Mouse (Mus musculus): ENCODE measurements around the gene Far1.

Gene Far1

DNA sequence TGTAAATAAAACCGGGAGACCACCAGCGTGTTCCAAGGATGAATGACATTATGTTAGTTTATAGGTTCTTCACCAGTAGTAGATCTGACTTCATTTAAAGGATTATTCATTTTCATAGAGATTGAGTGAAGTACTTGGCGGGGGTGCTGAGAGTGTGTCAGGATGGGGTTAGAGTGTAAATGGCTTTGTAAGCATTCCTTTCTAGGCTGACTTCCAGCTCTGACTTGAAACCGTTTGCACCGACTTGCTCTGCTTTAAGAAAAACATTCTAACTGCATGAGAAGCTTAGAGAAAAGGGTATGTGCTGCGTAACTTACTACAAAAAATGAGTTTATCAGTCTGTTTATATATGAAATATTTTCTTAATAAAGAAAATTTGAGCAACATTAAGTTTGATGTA lies 57.5 kb downstream of the Far1 start:
- no peak for DNase-seq (ENCODE audit: low read depth, low spot score)

DNA sequence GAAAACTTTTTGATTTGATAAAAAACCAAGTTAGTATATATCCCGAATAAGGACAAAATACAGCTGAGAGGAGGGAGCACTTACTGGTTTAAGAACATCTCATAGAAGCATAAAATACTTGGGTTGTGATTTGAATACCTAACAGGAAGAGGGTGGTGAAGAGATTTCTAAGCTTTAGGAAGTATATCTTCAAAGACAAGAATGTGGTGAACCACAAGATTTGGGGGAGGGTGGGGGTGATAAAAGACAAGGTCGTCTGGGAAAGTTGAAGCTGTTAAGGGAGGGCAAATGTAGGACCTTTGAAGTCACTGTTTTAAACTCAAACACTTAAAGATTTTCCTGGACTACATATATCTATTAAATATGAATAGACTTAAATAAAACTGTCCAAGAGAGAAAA lies 59.1 kb downstream of the Far1 start:
- no peak for DNase-seq (ENCODE audit: low read depth, low spot score)

DNA sequence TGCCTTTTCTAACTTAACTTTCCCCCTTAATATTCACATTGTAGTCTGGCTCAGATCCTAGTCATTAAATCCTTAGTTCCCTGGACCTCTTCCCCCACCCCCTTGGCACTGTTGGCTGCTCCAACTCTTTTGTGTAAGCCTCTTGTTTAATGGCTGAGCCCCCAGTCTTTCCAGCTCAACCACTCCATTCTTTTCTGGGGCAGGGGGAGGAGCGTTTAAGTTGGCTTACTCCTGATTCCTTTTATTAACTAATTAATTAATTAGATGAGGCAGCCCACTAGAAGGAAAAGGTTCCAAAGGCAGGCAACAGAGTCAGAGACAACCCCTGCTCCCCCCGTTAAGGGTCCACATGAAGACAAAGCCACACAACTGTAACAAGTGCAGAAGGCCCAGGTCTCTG lies 68.5 kb downstream of the Far1 start:
- no peak for DNase-seq (ENCODE audit: low read depth, low spot score)

DNA sequence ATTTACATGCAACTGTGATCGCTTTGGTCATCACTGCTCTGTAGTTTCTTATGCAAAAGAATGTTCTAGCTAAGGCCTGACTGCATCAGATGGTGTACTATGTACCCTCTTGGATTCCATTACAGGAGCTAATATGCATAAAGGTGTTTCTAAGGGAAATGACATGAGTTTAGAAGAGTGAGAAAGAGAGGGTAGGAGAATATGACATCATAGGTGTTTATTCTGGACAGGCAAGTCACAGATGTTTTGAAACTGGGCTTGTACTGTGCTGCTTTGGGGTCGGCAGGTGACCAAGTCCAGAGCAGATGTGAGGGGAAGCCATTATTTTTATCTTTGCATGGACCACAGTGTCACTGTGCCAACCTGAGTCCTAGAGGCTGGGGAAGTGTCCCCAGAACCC lies 75.6 kb downstream of the Far1 start:
- no peak for DNase-seq (ENCODE audit: low read depth, low spot score)

DNA sequence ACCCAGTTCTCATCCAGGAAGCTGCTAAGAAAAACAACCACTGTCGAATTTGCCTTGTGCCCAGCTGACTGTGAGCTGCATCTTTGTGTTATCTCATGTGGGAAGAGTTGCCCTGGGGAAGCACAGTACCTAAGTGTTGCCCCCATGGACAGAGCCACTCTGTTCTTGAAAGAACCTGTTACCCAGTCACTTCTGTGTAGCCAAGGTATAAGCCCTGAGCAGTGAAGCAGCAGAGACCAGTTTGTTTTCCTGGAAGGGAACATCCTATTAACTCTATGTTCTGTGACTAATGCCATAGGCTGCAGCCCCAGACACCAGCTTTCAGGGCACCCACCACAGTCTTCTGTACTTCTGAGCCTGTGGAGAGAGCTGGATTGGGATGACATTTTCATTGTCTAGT lies 76.7 kb downstream of the Far1 start:
- DNase-seq (ENCODE audit: low read depth, low spot score) = no peak

DNA sequence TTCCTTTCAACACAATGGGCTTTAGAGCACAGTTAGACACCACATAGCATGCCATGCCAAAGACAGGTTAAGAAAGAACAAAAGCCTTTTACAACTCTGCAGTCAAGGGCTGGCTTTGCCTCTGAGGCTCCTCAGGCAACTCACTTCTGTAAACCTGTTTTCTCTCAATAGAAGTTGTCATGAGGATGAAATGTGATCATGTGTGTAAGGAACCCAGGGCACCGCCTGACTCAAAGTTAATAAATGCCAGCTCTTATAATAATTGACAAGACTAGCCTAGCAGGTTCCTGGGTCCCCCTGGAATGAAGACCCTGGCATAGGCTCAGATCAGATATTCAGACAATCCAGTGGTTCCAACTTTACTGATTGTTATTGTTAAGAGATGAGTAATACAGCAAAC lies 77.5 kb downstream of the Far1 start:
- DNase-seq (ENCODE audit: low read depth, low spot score) = no peak

DNA sequence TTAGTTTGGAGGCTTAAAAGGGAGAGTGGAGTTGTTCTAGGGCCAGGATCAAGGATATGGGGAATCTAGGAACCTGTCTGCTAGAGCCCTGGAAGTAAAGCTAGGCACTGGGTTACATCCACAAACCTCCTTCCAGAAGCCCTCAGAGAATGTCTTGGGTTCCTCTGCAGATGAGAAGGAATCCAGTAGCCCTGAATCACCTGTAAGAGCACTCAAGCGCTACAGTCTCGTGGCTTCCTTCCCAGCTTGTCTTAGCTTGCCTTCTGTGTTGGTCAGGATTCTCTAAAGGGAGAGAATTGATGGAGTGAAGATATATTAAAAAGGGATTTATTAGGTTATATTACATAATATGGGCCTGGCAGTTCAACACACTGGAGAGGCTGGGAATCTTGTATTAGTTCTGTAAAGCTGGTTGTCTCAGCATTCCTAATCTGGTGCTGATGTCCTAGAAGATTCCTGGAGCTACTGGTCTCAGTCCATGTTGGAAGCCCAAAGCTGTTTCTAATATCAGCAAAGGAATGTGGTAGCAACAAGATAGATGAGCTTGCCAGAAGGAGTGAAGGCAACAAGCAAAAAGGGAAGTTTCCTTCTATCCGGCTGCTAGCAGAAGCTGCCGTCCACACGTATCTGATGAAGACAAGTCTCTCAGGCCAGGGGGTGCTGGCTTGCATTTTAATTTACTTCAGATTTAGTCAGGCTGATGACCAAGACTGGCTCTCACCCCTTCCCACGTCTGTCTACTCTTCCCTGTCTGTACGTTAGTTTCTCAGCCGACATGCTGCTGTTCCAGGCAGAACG lies 78.1 kb downstream of the Far1 start:
- DNase-seq (ENCODE audit: low read depth, low spot score) = no peak

DNA sequence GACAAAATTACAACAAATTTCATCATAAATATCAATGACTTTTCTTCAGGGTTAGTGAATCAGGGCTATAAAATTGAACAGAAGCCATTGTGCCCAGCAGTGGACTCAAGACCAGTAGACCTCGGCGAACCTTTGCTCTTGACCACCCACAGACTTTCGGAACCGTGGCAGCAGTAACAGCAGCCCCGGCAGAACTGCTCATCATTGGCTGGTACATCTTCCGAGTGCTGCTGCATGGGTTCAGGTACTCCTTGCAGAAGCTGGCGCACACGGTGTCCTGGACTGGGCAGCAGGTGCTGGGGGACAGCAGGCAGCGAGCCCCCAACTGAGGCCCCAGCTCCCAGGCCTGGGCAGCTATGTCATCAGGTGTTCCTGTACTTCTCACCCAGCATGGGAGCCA lies 79.1 kb downstream of the Far1 start:
- no peak for DNase-seq (ENCODE audit: low read depth, low spot score)

DNA sequence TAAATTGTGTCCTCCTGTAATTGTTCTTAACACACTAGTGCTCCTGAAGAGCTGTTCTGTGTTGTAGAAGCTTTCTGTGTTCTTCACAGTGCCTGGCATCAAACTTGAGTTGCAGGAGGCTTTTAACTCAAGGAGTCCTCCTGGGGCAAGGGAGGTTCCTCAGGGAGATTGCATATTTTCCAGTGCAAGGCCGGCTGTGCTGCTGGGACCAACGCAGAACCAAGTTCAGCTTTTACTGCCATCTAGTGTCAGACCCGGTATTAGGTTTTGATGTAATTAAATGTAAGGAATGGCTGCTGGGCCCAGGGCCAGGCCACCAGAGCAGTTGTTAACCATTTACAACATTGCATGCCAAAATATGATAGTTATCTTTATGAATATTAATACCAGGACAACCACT lies 80.7 kb downstream of the Far1 start:
- peak; percentile 46 for DNase-seq (ENCODE audit: low read depth, low spot score)

DNA sequence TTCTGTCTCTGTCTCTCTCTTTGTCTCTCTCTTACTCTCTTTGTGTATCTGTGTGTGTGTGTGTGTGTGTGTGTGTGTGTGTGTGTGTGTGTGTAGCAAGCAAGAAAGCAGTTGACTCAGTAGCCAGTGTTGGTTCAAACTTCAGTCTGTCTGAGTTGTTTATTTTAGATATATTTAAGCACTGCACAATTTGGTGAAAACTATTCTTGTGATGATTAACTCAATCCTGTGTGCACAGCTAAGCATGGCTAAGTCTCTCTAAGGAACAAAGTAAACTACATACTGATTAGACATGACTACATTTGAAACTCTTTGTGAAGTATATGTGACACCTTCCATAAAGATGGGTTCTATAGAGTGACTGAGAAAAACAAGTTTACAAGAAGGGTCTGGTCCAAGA lies 83.6 kb downstream of the Far1 start:
- DNase-seq (ENCODE audit: low read depth, low spot score) = no peak

DNA sequence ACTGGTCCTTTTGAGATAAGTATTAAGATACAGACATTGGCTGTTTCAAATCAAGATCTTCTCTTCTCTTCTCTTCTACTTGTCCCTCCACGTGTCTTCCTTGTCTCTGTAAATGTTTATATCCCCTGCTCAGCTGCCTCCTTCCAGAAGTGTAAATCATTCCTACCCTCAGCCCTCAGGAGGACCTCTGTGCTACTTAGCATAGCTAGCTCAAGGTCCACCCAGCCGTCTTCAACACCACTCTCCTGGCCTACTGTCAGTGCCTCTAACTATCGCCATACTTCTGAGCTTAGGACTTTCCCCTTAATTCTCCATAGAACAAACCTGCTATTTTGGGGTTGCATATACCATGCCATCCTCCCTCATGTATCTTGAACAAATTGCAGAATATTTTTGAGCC lies 88.2 kb downstream of the Far1 start:
- DNase-seq (ENCODE audit: low read depth, low spot score) = no peak

DNA sequence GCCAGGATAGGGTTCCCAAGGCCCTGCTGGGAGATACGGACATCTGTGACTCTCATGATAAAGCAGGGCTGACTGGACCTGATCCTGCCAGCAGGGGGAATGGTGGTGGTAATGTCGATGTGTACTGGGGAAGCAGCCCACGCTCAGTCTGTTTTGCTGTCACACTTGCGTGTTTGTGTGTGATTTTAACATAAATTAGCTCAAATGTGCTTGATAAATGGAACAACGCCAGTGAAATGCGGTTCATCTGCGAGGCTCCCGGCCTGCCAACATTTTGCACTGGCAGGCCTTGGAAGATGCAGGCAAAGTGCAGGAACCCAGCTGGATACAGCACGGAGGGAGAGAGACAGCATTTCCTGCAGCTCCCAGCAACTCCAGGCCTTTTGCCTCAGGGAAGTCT lies 94.3 kb downstream of the Far1 start:
- peak; percentile 77 for DNase-seq (ENCODE audit: low read depth, low spot score)

DNA sequence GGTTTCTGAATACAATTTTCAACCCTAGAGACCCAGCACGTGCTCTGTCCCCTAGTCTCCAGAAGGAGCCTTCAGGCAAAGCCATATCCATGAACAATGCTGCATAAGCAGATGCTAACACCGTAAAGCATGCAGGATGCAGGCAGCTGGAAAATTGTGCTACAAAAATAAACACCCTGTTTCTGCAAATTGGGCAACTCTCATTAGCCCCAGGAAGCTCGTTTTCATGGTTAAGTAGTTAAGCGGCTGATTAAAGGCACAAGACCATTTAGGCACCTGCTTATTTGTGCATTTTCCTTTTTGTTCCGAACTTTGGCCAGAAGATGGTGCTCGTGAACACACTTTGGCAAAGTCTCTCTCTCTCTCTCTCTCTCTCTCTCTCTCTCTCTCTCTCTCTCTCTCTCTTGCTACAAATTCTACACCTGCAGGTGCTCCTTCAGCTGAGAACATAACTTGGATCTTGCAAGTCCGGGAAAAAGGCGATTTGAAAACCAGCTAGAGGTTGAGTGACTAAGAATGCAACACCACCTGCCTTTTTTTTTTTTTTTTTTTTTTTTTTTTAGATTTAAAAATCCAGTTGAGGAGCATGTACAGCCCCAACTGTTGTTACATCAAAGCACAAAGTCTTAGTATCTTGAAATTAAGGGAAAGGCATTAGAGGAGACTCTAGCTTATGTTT lies 95.5 kb downstream of the Far1 start:
- peak; percentile 83 for DNase-seq (ENCODE audit: low read depth, low spot score)

DNA sequence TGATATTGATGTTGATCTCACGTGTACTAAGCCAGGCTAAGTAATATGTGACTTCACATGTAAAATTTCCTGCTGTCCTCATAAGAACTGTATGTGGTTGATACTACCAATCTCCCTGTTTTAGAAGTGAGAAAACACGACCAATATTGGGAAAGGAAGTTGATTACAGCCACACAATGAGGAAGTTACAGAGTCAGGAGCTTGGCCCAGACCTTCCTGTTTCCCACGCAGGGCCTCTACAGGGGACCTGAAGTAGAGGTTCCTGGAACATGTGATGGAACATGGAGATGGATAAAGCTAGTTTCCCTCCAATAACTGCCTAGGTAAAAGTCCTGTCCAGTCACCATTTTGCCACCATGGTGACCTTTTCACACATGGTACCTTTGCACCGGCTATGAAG lies 99.0 kb downstream of the Far1 start:
- no peak for DNase-seq (ENCODE audit: low read depth, low spot score)

DNA sequence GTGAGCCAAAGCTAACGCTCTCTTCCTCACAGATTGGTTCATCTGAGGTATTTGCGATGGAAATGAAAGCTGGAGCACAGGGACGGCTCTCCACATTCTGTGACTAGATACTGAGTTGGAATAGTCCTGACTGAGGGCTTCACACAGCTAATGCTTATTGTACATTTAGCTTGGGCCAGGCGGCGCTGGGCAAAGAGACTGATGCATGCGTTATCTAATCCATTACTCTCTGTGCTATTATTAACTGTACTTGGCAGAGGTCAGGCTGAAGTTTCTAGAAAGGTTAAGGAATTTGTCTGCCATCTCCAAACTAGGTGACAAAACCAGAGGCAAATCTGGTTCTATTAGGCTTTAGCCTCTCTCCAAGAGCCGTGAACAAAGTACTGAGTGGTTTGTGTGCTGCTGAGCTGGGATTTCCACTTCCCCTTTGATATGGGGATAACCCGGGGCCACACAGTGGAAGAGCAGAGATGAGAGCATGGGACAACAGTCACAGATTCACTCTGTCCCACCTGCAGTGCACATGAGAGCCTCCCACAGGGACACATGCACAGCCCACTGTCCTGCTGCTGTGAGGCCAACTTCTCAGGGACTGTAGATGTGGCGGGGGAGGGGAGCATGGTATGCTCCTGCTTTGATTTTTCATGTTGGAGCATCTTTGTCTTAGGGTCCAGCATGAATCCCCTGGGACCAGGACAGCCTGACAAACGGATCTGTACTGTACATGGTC lies 100.7 kb downstream of the Far1 start:
- no peak for DNase-seq (ENCODE audit: low read depth, low spot score)

DNA sequence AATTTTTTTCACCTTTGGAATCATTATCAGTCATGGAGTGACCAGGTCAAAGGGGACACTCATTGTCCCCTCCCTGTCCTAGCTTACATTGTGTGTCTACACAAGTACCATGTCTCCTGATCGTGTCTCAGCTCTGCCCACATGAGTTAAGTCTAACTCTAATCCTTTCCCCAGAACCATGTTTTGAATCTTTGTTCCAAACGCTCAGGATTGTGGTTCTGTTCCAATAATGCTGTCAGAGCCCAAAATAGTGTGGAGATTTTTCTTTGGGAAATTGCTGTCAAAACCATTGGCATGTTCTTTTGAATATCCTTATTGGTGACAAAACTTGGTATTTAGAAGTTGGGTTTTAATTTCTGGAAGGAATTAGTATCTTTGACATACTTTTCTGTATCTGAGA lies 105.5 kb downstream of the Far1 start:
- peak; percentile 50 for DNase-seq (ENCODE audit: low read depth, low spot score)

DNA sequence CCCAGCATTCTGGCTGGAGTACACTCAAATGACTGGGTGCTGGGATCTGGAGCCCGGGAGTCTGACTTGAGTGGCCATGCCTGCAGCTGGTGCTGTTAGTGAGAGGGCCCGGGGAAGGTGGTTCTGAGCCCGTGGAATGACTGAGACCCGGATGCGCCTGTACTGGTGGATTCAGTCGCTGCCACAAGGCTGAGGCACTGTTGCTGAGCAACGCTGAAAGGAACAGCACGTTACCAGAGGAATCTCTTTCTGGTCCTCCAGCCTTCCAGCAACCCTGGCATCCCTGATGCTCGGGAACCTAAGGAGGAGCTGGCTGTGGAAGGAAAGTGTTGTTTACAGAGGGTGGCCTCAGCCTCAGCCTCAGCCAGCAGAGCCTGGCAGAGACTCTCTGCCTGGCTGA lies 106.1 kb downstream of the Far1 start:
- DNase-seq (ENCODE audit: low read depth, low spot score) = peak; percentile 52

All from telencephalon, adult 2 months (tissue).